Mouse (Mus musculus) neural tube, embryonic 14.5 days (tissue): ENCODE results near the gene Tmem179. TPM values are rescaled to one million over a fixed set of nuclear protein-coding genes. Genes with fewer than 3 reads are reported as not detected.
A peak's percentile ranks its signal among the peaks of the same experiment; 100 is the strongest.

Experiments
- ATAC-seq: fragments of 200-750 bp; cut with Nextera tagmentation; 2 replicates; pipeline ENCODE4 v1.8.0; 2017; ENCODE audit warnings: low read depth, mild to moderate bottlenecking, moderate TSS enrichment, moderate library complexity
- H3K27ac ChIP-seq: fragments of 300-500 bp; sonication (generic); 2 replicates; pipeline ENCODE4 v1.5.1; 2014; ENCODE audit warnings: low read depth, mild to moderate bottlenecking, control low read depth, low read length, moderate library complexity, mixed read lengths
- H3K27me3 ChIP-seq: fragments of 300-500 bp; sonication (generic); 2 replicates; pipeline ENCODE4 v1.6.1; 2014; ENCODE audit warnings: low read length; ENCODE audit not compliant: control insufficient read depth, insufficient read depth
- H3K36me3 ChIP-seq: fragments of 300-500 bp; sonication (generic); 2 replicates; pipeline ENCODE4 v1.6.1; 2014; ENCODE audit warnings: low read length, mixed read lengths; ENCODE audit not compliant: control insufficient read depth, insufficient read depth
- H3K4me1 ChIP-seq: fragments of 300-500 bp; sonication (generic); 2 replicates; pipeline ENCODE4 v1.6.1; 2014; ENCODE audit warnings: low read length; ENCODE audit not compliant: control insufficient read depth, insufficient read depth
- H3K4me2 ChIP-seq: fragments of 300-500 bp; sonication (generic); 2 replicates; pipeline ENCODE4 v1.6.1; 2014; ENCODE audit warnings: mild to moderate bottlenecking, low read depth, low read length, control low read depth
- H3K4me3 ChIP-seq: fragments of 300-500 bp; sonication (generic); 2 replicates; pipeline ENCODE4 v1.5.1; 2014; ENCODE audit warnings: low read depth, low read length, control low read depth, mixed read lengths
- H3K9ac ChIP-seq: fragments of 300-500 bp; sonication (generic); replicated peaks from 2 replicates; pipeline ENCODE4 v1.6.1; 2014; ENCODE audit warnings: low read depth, mild to moderate bottlenecking, control low read depth, low read length, mixed read lengths
- H3K9me3 ChIP-seq: fragments of 300-500 bp; sonication (generic); 2 replicates; pipeline ENCODE4 v1.6.1; 2016; ENCODE audit warnings: low read length; ENCODE audit not compliant: control insufficient read depth
- WGBS: fragments of 180-500 bp; shearing (Covaris S2); extraction: QIAGEN DNeasy Blood & Tissue Kit; methylation state at CpG from one replicate; pipeline ENCODE4 v1.1.7; 2014; 5-methylcytosine and 5-hydroxymethylcytosine counted together
- polyA plus RNA-seq: library from polyadenylated mRNA; unstranded; fragments of >200 nt; fragmentation: Nextera tagmentation; extraction: Ambion mirVana; gene quantifications from 2 replicates; pipeline ENCODE4 v1.2.1, GENCODE M21; 2014

The Tmem179 gene
- polyA plus RNA-seq, 1 experiment from 2014 or later: 63.3 TPM

GRCm38 (mm10) chr12:112489535-112489934 lies 27.0 kb downstream of the Tmem179 start:
- Histone ChIP-seq H3K9ac (no peak overlapping the region), H3K27ac (no peak overlapping the region), H3K4me2 (no peak overlapping the region), H3K4me3 (no peak overlapping the region), H3K36me3 (no peaks in the 10 kb centered on the region), H3K4me1 (0 out of 2 replicates have a peak, but pooled peaks cover 6% of the 10 kb centered on the region), H3K9me3 (no peaks in the 10 kb centered on the region), H3K27me3 (no peaks in the 10 kb centered on the region)
- WGBS: 91% methylated on average over 9 of the region's 9 CpGs
- ATAC-seq: no peak

- no peak within 1 kb of the TSS for H3K27ac ChIP-seq
- no peak within 1 kb of the TSS for H3K4me2 ChIP-seq
- no peak for ATAC-seq
- WGBS: 89% methylated on average over 8 of the region's 8 CpGs
- H3K4me1 ChIP-seq: peaks cover 8% of the 10 kb centered on the region; the same call in 1 of the 2 replicates
- no peaks in the 10 kb centered on the region for H3K27me3 ChIP-seq
- no peak within 1 kb of the TSS for H3K4me3 ChIP-seq
- H3K9ac ChIP-seq: no peak within 1 kb of the TSS
- no peaks in the 10 kb centered on the region for H3K36me3 ChIP-seq
- no peaks in the 10 kb centered on the region for H3K9me3 ChIP-seq
Observed at GRCm38 (mm10) chr12:112489134-112489533, 27.4 kb downstream of the Tmem179 start, which contains the start of gene A530016L24Rik. Gene A530016L24Rik, plus strand, starts transcription at chr12:112489448.

- Histone ChIP-seq H3K9me3 (no peaks in the 10 kb centered on the region), H3K9ac (no peak overlapping the region), H3K27ac (no peak overlapping the region), H3K4me1 (peaks cover 9% of the 10 kb centered on the region), H3K27me3 (no peaks in the 10 kb centered on the region), H3K4me3 (no peak overlapping the region), H3K36me3 (no peaks in the 10 kb centered on the region), H3K4me2 (no peak overlapping the region)
- 9% methylated on average over 9 of the region's 9 CpGs for WGBS
- peak; percentile 75; the same call in 1 of the 2 replicates for ATAC-seq
Observed at GRCm38 (mm10) chr12:112473777-112474176, 42.8 kb downstream of the Tmem179 start.

- Histone ChIP-seq H3K4me3 (no peak overlapping the region), H3K9ac (no peak overlapping the region), H3K36me3 (no peaks in the 10 kb centered on the region), H3K9me3 (no peaks in the 10 kb centered on the region), H3K27ac (no peak overlapping the region), H3K4me2 (no peak overlapping the region), H3K27me3 (no peaks in the 10 kb centered on the region), H3K4me1 (peaks cover 9% of the 10 kb centered on the region)
- ATAC-seq: no peak
- 41% methylated on average over 5 of the region's 5 CpGs for WGBS
Observed at GRCm38 (mm10) chr12:112470216-112470615, 46.3 kb downstream of the Tmem179 start.

GRCm38 (mm10) chr12:112469393-112469792 lies 47.2 kb downstream of the Tmem179 start:
- no peak overlapping the region for H3K4me3 ChIP-seq
- ATAC-seq: no peak
- no peaks in the 10 kb centered on the region for H3K36me3 ChIP-seq
- WGBS: 88% methylated on average over 7 of the region's 7 CpGs
- no peak overlapping the region for H3K27ac ChIP-seq
- no peak overlapping the region for H3K9ac ChIP-seq
- peaks cover 14% of the 10 kb centered on the region for H3K4me1 ChIP-seq
- H3K4me2 ChIP-seq: no peak overlapping the region
- H3K27me3 ChIP-seq: no peaks in the 10 kb centered on the region
- no peaks in the 10 kb centered on the region for H3K9me3 ChIP-seq

- H3K36me3 ChIP-seq: no peaks in the 10 kb centered on the region
- H3K4me2 ChIP-seq: no peak overlapping the region
- H3K9me3 ChIP-seq: no peaks in the 10 kb centered on the region
- no peak overlapping the region for H3K27ac ChIP-seq
- ATAC-seq: peak; percentile 15; the same call in 1 of the 2 replicates
- WGBS: 81% methylated on average over 10 of the region's 10 CpGs
- H3K4me3 ChIP-seq: no peak overlapping the region
- no peak overlapping the region for H3K9ac ChIP-seq
- no peaks in the 10 kb centered on the region for H3K27me3 ChIP-seq
- peaks cover 11% of the 10 kb centered on the region for H3K4me1 ChIP-seq
Observed at GRCm38 (mm10) chr12:112467387-112467786, 49.2 kb downstream of the Tmem179 start.

- Histone ChIP-seq H3K4me1 (peaks cover 11% of the 10 kb centered on the region), H3K4me3 (no peak overlapping the region), H3K27ac (no peak overlapping the region), H3K27me3 (no peaks in the 10 kb centered on the region), H3K9ac (no peak overlapping the region), H3K4me2 (no peak overlapping the region), H3K9me3 (no peaks in the 10 kb centered on the region), H3K36me3 (no peaks in the 10 kb centered on the region)
- 96% methylated on average over 17 of the region's 17 CpGs for WGBS
- ATAC-seq: no peak
Observed at GRCm38 (mm10) chr12:112465928-112466327, 50.6 kb downstream of the Tmem179 start.

- Histone ChIP-seq H3K27ac (no peak overlapping the region), H3K27me3 (no peaks in the 10 kb centered on the region), H3K4me3 (no peak overlapping the region), H3K9me3 (no peaks in the 10 kb centered on the region), H3K36me3 (no peaks in the 10 kb centered on the region), H3K4me1 (peaks cover 5% of the 10 kb centered on the region; the same call in 1 of the 2 replicates), H3K4me2 (no peak overlapping the region), H3K9ac (no peak overlapping the region)
- ATAC-seq: no peak
- 73% methylated on average over 3 of the region's 3 CpGs for WGBS
Observed at GRCm38 (mm10) chr12:112464516-112464915, 52.0 kb downstream of the Tmem179 start.

- Histone ChIP-seq H3K4me3 (no peak overlapping the region), H3K36me3 (no peaks in the 10 kb centered on the region), H3K4me1 (peaks cover 5% of the 10 kb centered on the region; the same call in 1 of the 2 replicates), H3K9me3 (no peaks in the 10 kb centered on the region), H3K4me2 (no peak overlapping the region), H3K27ac (no peak overlapping the region), H3K9ac (no peak overlapping the region), H3K27me3 (no peaks in the 10 kb centered on the region)
- 90% methylated on average over 3 of the region's 3 CpGs for WGBS
- ATAC-seq: no peak
Observed at GRCm38 (mm10) chr12:112463750-112464444, 52.6 kb downstream of the Tmem179 start.
